Mouse (Mus musculus) adrenal gland, adult (tissue): Measurements from ENCODE around the gene Nfat5.

Experiments
- DNase-seq, 2 experiments: peaks; one replicate each; pipeline ENCODE4 v3.0.0; 2022 to 2023; ENCODE audit warnings: low spot score in 1 of 2; ENCODE audit not compliant: inconsistent age in 2 of 2

Gene Nfat5

GRCm38 (mm10) chr8:107292119-107292927 is 947 bp upstream of the Nfat5 start:
- DNase-seq = no peak

DNA sequence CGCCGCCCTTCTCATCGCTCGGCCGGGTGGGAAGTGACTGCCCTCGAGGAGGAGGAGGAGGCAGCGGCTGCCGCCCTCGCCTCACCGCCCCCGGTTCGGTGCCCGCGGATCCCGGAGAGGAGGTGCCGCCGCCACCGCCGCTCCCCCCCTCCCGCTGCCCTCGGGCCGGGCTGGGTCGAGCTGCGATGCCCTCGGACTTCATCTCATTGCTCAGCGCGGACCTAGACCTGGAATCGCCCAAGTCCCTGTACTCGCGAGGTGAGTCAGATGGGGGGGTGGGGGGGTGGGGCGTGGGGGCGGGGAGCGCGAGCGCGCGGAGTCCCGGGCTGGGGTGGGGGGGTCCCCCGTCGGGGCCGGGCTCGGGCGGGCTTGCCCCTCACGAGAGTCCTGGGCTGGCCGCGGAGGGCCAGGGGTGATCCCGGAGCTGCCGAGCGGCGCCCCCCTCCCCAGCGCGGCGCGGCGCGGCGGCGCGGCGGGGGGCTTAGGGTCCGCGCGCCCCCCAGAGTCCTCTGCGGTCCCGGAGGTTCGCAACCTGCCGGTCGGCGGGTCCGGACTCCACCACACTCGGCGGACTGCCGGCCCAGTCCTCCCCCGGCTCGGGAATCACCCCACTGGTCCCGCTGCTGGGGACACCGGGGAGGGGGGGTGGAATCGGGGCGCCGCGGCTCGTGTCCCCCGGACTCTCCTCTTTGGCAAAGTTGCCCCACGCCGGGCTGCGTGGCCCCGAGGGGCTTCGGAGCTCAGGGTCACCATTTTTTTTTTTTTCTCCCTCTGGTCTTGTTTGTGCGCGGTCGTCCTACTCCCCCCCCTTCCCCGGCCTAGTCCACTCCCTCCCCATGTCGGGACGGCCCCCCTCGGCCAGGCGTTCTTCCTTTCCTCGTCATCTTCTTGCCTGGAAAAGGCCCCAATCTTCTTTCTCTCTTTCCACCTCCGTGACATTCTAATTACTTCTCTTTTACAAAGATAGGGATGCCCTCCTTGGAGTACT is 665 bp downstream of the Nfat5 start:
- peak; percentile 77 to 92 for DNase-seq

GRCm38 (mm10) chr8:107295450-107295849 is 2.2 kb downstream of the Nfat5 start:
- DNase-seq = peak in 1 of 2 experiments; percentile 58

DNA sequence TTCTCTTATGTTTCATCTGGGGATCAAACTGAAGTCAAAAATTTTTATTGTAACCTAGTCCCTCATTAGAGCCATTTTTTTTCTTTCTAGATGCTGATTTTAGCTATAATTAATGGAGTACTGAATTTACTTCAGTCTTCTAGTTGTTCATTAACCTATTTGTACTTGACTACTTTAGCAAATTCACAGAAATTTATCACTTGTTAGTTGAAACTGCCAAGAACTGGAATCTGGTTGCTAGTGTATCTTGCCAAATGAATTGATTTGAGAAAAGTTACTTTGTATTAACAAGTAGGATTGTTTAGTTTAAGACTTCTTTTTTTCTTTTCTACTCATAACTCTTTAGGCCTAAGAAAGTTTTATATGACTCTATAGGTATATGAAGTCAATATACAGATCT is 18.6 kb downstream of the Nfat5 start:
- no peak for DNase-seq

GRCm38 (mm10) chr8:107324142-107324541 is 30.9 kb downstream of the Nfat5 start:
- peak; percentile 80 to 95 for DNase-seq

GRCm38 (mm10) chr8:107329595-107329994 is 36.3 kb downstream of the Nfat5 start:
- DNase-seq = no peak

GRCm38 (mm10) chr8:107336480-107336879 is 43.2 kb downstream of the Nfat5 start:
- DNase-seq = peak in 1 of 2 experiments; percentile 24

DNA sequence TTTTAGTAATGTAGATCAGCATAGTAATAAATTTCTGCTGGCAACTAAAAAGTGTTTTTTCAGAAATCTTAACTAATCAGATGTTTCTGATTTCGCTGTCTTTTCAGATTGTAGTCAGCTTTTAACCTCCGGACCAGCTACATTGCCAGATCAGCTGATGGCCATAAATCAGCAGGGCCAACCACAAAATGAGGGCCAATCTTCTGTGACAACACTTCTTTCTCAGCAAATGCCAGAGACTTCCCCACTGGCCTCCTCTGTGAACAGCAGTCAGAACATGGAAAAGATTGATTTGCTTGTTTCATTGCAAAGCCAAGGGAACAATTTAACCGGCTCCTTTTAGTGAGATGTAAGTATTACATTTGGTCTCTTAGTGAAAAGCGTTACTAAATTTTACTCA is 77.0 kb downstream of the Nfat5 start:
- peak; percentile 54 to 82 for DNase-seq

GRCm38 (mm10) chr8:107377346-107377745 is 84.1 kb downstream of the Nfat5 start:
- no peak for DNase-seq

DNA sequence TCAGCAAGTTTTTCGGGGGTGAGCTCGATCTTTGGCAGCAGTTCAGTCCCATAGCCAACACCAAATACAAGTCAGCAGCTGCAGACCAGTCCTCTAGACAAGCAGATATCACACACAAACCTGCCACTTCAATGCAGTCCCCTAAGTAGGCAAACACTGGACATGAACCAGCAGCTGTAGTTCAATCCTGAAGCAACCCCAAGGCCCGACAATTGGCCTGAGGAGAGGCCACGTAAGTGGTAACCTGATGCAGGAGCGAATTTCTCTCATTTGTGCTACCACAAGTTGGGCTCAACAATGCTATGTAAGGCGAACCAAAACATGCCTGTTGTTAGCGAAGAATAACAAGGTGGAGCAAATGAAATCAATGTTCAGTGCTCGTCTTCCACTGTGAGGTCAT is 87.5 kb downstream of the Nfat5 start:
- DNase-seq = peak in 1 of 2 experiments; percentile 22

DNA sequence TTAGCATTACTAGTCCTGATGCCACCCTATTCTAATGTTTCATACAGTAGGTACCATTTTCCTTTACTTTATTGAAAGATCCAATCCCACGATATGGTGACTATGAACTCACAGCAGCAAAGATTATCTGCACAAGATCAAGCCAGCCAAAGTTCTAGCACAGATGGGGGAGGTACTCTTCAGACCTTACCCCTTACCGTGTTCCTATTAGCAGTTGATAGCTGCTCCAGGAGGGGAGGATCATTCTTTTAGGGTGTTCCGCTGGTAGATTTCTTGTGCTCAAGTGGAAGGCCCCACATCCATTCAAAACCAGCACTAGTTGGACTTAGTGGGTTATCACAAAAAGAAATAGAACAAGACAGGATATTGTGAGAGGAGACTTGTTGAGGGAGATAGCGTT is 88.4 kb downstream of the Nfat5 start:
- no peak for DNase-seq

DNA sequence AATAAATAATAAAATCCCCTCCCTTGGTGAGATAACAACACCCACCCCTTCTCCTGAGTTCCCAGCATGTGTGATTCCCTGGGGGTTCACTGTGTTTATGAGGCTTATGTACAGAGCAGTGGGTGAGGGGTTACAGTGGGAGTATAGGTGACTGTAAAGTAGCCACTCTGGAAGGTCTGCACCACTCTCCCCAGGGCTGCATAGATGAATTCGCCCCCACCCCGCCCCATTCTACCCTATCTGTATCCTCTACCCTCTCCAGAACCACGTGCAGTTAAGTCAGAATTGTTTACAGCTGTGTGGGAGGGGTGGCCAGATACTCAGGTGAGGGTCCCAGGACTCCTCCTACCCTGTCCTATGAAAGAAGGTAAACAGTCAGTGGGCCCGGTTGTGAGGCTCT is 89.6 kb downstream of the Nfat5 start:
- no peak for DNase-seq

GRCm38 (mm10) chr8:107384651-107385050 is 91.4 kb downstream of the Nfat5 start:
- DNase-seq = no peak

DNA sequence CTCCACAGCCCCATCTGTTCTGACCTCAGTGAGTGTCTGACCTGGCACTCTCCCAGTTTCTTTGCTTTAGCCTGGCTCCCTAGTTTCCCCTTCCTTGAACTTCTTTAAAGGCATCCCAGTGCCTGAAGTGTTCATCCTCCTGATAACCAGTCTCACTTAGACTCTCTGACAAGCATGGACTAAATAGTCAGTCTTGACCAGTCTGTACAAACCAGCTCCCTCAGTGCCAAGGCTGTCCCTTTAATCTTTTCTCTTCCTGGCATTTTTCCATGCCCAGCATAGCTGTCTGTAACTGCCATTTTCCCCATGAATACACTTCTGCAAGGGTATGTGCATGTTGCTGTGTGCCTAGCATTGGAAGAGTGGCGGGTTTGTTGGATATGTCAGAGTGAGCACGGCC is 91.8 kb downstream of the Nfat5 start:
- DNase-seq = peak in 1 of 2 experiments; percentile 66

DNA sequence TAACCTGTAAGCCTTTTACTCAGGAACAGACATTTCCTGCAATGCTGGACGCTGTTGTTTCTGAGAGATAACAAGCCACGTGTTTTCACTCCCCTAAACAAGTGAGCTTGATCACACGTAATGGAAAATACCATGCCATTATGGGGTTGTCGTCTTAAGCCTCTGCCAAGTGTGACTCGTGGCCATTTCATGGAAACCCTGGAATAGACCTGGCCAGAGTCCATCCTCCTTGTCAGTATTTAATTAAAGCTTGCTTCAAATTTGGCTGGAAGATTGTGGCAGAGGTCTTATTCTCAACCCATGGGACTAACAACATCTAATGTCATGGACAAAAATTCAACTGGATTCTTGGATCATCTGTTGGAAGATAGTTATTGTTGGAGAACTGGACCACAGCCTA is 92.9 kb downstream of the Nfat5 start:
- DNase-seq = peak in 1 of 2 experiments; percentile 86

GRCm38 (mm10) chr8:107386642-107387041 is 93.4 kb downstream of the Nfat5 start:
- peak in 1 of 2 experiments; percentile 73 for DNase-seq

GRCm38 (mm10) chr8:107387861-107388260 is 94.6 kb downstream of the Nfat5 start:
- DNase-seq = peak; percentile 55 to 81

- peak; percentile 91 to 98 for DNase-seq
Observed at GRCm38 (mm10) chr8:107389557-107389956, 96.3 kb downstream of the Nfat5 start.

DNA sequence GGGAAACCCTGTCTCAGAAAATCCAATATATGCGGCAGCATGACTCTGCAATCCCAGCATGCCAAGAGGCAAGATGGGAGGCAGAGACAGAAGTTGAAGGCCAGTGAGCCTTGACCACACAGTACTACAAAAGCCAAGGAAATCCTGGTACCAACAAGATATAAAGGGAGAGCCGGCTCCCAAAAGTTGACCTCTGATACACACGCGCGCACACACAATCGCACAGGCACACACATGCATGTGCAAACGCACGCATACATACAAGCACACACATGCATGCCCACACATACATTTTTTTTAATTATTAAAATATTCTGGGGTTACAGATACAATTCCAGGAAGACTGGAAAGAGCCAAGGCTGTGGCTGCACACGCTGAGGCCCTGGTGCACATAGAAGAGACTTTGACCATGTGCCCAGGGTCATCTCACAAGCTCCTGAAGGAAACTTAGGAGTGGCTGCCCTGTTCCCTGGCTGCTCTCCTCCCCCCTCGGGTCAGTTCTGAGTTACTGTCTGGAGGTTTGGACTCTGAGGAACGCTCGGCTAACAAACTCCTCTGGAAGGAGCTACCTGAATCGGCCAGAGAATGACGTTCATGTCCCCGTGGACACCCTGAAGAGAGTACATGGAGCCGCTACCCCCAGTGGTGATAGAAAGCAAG is 97.3 kb downstream of the Nfat5 start:
- DNase-seq = peak in 1 of 2 experiments; percentile 69

GRCm38 (mm10) chr8:107391136-107391516 is 97.9 kb downstream of the Nfat5 start:
- DNase-seq = no peak

DNA sequence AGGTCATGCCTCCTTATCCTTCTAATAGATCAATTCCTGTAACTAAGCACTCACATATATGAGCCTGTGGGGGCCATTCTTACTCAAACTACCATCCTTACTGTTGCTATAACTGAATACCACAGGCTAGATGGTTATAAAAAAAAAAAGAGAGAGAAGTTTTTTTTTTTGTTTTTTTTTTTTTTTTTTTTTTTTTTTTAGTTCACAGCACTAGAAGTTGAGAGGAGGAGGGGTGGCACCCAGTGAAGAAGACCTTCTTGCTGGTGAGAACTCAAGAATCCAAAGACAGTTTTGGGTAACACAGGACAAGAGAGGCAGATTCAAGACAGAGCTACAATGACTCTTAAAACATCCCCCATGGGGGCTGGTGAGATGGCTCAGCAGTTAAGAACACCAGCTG is 102.1 kb downstream of the Nfat5 start:
- DNase-seq = no peak
